Mouse (Mus musculus) brain, embryonic 14.5 days (tissue): ENCODE measurements around the gene Abcc9.

Experiments
- CTCF ChIP-seq: fragments of 200-500 bp; IDR thresholded peaks from 2 replicates; pipeline ENCODE4 v1.5.1; 2012; ENCODE audit warnings: inconsistent platforms, mild to moderate bottlenecking, moderate library complexity, borderline replicate concordance; ENCODE audit not compliant: insufficient read depth, insufficient read length; ENCODE audit errors: extremely low read depth
- POLR2A ChIP-seq: fragments of 200-500 bp; IDR thresholded peaks from 2 replicates; pipeline ENCODE4 v1.6.1; 2012; ENCODE audit warnings: mild to moderate bottlenecking, inconsistent platforms, borderline replicate concordance; ENCODE audit not compliant: poor library complexity, insufficient read depth, insufficient read length, severe bottlenecking; ENCODE audit errors: extremely low read depth

DNA sequence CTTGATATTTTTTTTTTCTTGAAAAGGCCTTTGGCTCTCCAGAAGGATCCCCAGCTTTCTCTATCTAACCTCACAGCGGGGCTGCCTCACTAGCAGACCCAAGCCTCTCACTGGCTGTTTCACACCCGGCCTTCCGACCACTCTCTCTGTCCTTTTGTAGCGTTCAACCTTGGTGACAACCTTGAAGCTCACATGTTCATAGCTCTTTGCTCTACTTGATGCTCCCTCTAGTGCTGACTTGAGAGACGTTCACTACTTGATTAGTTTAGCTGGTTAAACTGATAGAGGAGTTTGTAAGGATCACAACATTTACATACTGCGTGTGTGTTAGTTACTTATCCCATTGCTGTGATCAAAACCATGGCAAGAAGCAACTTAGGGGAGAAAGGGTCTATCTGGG, 18.5 kb upstream of the Abcc9 start:
- no peak for TF ChIP-seq CTCF
- TF ChIP-seq POLR2A: no peak
